Mouse (Mus musculus) hindbrain, embryonic 14.5 days (tissue): ENCODE data around the gene Adamts10. TPM values are rescaled to one million over a fixed set of nuclear protein-coding genes. Genes with fewer than 3 reads are reported as not detected.

ENCODE experiments used
- ATAC-seq: fragments of 200-750 bp; cut with Nextera tagmentation; 2 replicates; pipeline ENCODE4 v1.8.0; 2017; ENCODE audit warnings: moderate number of reproducible peaks, mild to moderate bottlenecking, moderate TSS enrichment, moderate library complexity; ENCODE audit not compliant: low FRiP score
- DNase-seq: peaks from one replicate; pipeline ENCODE4 v3.0.0-alpha.2; 2015; ENCODE audit warnings: low spot score
- H3K27ac ChIP-seq: fragments of 300-500 bp; sonication (generic); 2 replicates; pipeline ENCODE4 v1.5.1; 2014; ENCODE audit warnings: mild to moderate bottlenecking, moderate library complexity
- H3K27me3 ChIP-seq: fragments of 300-500 bp; sonication (generic); 2 replicates; pipeline ENCODE4 v1.6.1; 2014; ENCODE audit warnings: mild to moderate bottlenecking, low read length, mixed read lengths; ENCODE audit not compliant: control insufficient read depth, insufficient read depth
- H3K36me3 ChIP-seq: fragments of 300-500 bp; sonication (generic); replicated peaks from 2 replicates; pipeline ENCODE4 v1.6.1; 2014; ENCODE audit not compliant: control insufficient read depth, insufficient read depth
- H3K4me1 ChIP-seq: fragments of 300-500 bp; sonication (generic); replicated peaks from 2 replicates; pipeline ENCODE4 v1.6.1; 2014; ENCODE audit warnings: antibody characterized with exemption, low read length, mixed read lengths; ENCODE audit not compliant: control insufficient read depth, insufficient read depth
- H3K4me2 ChIP-seq: fragments of 300-500 bp; sonication (generic); replicated peaks from 2 replicates; pipeline ENCODE4 v1.6.1; 2014; ENCODE audit warnings: mild to moderate bottlenecking, moderate library complexity
- H3K4me3 ChIP-seq: fragments of 300-500 bp; sonication (generic); replicated peaks from 2 replicates; pipeline ENCODE4 v1.5.1; 2014; ENCODE audit warnings: mild to moderate bottlenecking, low read length
- H3K9ac ChIP-seq: fragments of 300-500 bp; sonication (generic); 2 replicates; pipeline ENCODE4 v1.6.1; 2014
- H3K9me3 ChIP-seq: fragments of 300-500 bp; sonication (generic); 2 replicates; pipeline ENCODE4 v1.6.1; 2016; ENCODE audit warnings: low read length; ENCODE audit not compliant: control insufficient read depth
- WGBS: fragments of 180-500 bp; shearing (Covaris S2); extraction: QIAGEN DNeasy Blood & Tissue Kit; methylation state at CpG from one replicate; pipeline ENCODE4 v1.1.7; 2014; 5-methylcytosine and 5-hydroxymethylcytosine counted together
- polyA plus RNA-seq: library from polyadenylated mRNA; unstranded; fragments of >200 nt; fragmentation: Nextera tagmentation; extraction: Ambion mirVana; gene quantifications from 2 replicates; pipeline ENCODE4 v1.2.1, GENCODE M21; 2014

Gene Adamts10
- polyA plus RNA-seq, 1 experiment from 2014 or later: 59.0 TPM

DNA sequence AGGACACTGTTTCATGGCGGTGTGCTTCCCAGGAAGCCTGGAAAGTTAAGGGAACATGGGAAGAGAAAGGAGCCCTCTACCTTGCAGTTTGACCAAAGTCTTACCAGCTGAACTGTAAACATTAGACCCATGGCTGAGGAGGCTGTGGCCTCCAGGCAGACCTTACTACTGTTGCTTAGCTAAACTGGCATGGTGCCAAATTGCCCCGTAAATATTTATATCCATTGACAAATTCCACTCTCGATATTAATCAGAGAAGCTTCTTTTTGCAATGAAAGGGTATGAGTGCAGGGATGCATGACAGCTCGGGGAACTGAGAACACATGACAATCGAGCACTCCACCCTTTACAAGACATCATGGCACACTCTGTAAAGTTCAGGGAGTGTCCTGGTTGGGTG is 13.8 kb upstream of the Adamts10 start:
- ATAC-seq (no peak), DNase-seq (no peak)
- Histone ChIP-seq H3K9ac (no peak overlapping the region), H3K27me3 (no peaks in the 10 kb centered on the region), H3K4me1 (no peaks in the 10 kb centered on the region), H3K27ac (no peak overlapping the region), H3K4me3 (no peak overlapping the region), H3K9me3 (no peaks in the 10 kb centered on the region), H3K36me3 (no peaks in the 10 kb centered on the region), H3K4me2 (no peak overlapping the region)
- WGBS: 74% methylated on average over 5 of the region's 5 CpGs

- Histone ChIP-seq H3K9ac (no peak overlapping the region), H3K9me3 (no peaks in the 10 kb centered on the region), H3K36me3 (no peaks in the 10 kb centered on the region), H3K27ac (no peak overlapping the region), H3K4me2 (no peak overlapping the region), H3K27me3 (no peaks in the 10 kb centered on the region), H3K4me3 (no peak overlapping the region), H3K4me1 (no peaks in the 10 kb centered on the region)
- 12% methylated on average over 2 of the region's 2 CpGs for WGBS
- DNase-seq: no peak
- no peak for ATAC-seq
Observed at GRCm38 (mm10) chr17:33512441-33513415, 11.3 kb upstream of the Adamts10 start.

GRCm38 (mm10) chr17:33513874-33514273 is 10.1 kb upstream of the Adamts10 start:
- ATAC-seq (no peak), DNase-seq (no peak)
- no peaks in the 10 kb centered on the region for H3K36me3 ChIP-seq
- no peak overlapping the region for H3K9ac ChIP-seq
- H3K4me3 ChIP-seq: no peak overlapping the region
- WGBS: 90% methylated on average over 5 of the region's 5 CpGs
- no peak overlapping the region for H3K27ac ChIP-seq
- H3K4me2 ChIP-seq: no peak overlapping the region
- no peaks in the 10 kb centered on the region for H3K4me1 ChIP-seq
- H3K9me3 ChIP-seq: no peaks in the 10 kb centered on the region
- no peaks in the 10 kb centered on the region for H3K27me3 ChIP-seq

DNA sequence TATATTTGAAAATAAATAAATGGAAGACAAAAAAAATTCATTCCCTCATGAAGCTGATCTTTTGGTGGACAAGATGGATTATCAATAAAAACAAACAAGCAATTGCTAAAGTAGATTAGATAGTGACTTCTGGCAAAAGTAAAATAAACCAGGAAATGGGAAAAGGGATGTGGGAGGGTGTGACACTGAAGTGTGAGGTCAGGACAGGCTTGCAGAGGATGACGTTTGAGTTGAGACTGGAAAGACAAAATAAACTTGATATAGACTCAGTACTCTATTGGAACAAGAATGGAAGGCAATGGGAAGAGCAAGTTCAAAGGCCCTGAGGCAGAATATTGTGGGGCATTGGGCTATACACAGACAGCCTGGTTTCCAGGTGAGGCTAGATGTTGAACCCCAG is 3.6 kb upstream of the Adamts10 start:
- Histone ChIP-seq H3K27me3 (no peaks in the 10 kb centered on the region), H3K9me3 (no peaks in the 10 kb centered on the region), H3K4me3 (no peak overlapping the region), H3K9ac (no peak overlapping the region), H3K27ac (no peak overlapping the region), H3K4me2 (no peak overlapping the region), H3K36me3 (no peaks in the 10 kb centered on the region), H3K4me1 (peaks cover 11% of the 10 kb centered on the region)
- no peak for ATAC-seq
- DNase-seq: no peak
- WGBS: 60% methylated on average over 1 of the region's 1 CpGs

GRCm38 (mm10) chr17:33523431-33523917 is 530 bp upstream of the Adamts10 start:
- H3K27ac ChIP-seq: peak overlapping the region; percentile 64; the same call in 1 of the 2 replicates

DNA sequence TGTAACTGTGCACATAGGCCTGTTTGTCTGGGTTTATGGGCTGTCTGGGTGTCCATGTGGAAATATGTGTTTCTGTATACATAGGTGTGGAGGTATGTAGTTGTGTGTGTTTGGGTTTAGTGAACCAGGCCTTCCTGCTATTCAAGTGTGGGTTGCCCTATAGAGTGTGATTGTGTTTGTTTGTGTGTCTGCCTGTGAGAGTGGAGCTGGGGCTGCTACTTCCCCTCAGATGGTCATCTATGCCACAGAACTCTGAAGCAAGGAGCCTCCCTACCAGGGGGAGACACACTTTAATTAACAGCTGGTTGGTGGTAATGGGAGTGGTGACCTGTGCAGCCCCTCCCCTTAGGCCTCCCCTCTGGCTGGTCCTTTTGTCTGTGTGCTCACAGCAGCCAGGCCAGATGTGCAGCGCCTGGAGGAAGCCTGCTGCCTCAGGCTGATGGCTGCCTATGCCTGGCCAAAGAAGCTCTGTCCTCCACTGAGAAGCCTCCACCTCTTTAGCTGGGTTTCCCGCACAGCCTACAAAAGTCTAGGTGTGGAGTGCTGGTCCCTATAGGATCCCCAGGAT is 886 bp downstream of the Adamts10 start:
- WGBS: 4% methylated on average over 2 of the region's 2 CpGs
- no peak for DNase-seq
- Histone ChIP-seq H3K4me1 (peaks cover 16% of the 10 kb centered on the region), H3K4me3 (peak overlapping the region; percentile 69), H3K36me3 (peaks cover 17% of the 10 kb centered on the region), H3K9me3 (no peaks in the 10 kb centered on the region), H3K27me3 (no peaks in the 10 kb centered on the region), H3K4me2 (peak overlapping the region; percentile 66), H3K9ac (peak overlapping the region; percentile 76), H3K27ac (peak overlapping the region; percentile 64)
- ATAC-seq: 0 out of 2 replicates have a peak, but pooled peaks have one; percentile 21

More at GRCm38 (mm10) chr17:33523431-33523917, 530 bp upstream of the Adamts10 start:
- H3K36me3 ChIP-seq: 0 out of 2 replicates have a peak, but pooled peaks cover 4% of the 10 kb centered on the region
- DNase-seq (peak; percentile 28), ATAC-seq (peak; percentile 57)
- peak overlapping the region; percentile 76 for H3K9ac ChIP-seq
- H3K4me1 ChIP-seq: peaks cover 16% of the 10 kb centered on the region
- H3K4me3 ChIP-seq: peak overlapping the region; percentile 69
- H3K27me3 ChIP-seq: no peaks in the 10 kb centered on the region
- 6% methylated on average over 11 of the region's 13 CpGs for WGBS
- peak overlapping the region; percentile 66 for H3K4me2 ChIP-seq
- H3K9me3 ChIP-seq: no peaks in the 10 kb centered on the region

DNA sequence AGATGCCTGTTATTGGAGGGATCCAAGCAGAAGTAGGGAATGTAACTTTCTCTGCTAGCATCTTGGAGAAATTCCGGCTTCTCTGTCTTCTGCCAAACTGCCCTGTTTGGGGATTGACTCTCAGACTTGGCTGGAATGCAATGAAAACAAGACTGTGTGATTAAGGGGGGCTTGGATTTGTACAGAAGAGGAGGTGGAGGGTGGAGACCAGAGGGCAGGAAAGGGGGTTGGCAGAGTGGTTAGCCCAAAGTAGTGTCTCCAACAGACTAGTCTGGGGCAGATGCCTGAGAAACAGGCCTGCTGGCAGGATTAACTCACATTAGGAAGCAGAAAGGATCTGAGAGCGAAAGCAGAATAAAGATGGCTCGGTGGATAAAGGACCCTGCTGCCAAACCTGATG is 2.5 kb downstream of the Adamts10 start:
- Histone ChIP-seq H3K27me3 (no peaks in the 10 kb centered on the region), H3K27ac (no peak overlapping the region), H3K4me1 (peaks cover 16% of the 10 kb centered on the region), H3K4me3 (no peak overlapping the region), H3K9ac (no peak overlapping the region), H3K36me3 (peaks cover 33% of the 10 kb centered on the region), H3K4me2 (no peak overlapping the region), H3K9me3 (no peaks in the 10 kb centered on the region)
- DNase-seq: no peak
- ATAC-seq: no peak
- 77% methylated on average over 3 of the region's 3 CpGs for WGBS

GRCm38 (mm10) chr17:33539106-33539675 is 15.2 kb downstream of the Adamts10 start:
- Histone ChIP-seq H3K27ac (no peak overlapping the region), H3K4me2 (no peak overlapping the region), H3K36me3 (peaks cover 65% of the 10 kb centered on the region), H3K9ac (no peak overlapping the region), H3K27me3 (no peaks in the 10 kb centered on the region), H3K9me3 (no peaks in the 10 kb centered on the region), H3K4me1 (no peaks in the 10 kb centered on the region), H3K4me3 (no peak overlapping the region)
- 91% methylated on average over 3 of the region's 3 CpGs for WGBS
- peak; percentile 64 for DNase-seq
- ATAC-seq: 0 out of 2 replicates have a peak, but pooled peaks have one; percentile 40

DNA sequence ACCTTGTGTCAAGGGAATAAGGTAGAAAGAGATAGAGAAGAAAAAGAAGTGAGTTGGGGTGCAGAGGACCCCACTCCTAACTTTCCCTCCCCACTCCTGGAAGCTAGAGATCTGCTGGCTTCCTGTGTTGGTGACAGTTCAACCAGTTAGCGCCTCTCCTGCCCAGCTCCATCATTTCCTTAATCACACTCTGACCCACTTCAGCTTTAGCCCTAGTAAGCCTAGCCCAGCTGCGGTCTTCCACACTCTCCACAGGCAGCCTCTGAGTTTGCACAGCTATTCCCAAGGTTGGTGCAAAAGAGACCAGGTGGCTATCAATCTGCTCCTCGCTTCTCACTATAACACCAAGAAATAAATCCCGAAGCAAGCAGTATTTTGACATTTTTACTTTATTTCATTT is 15.9 kb downstream of the Adamts10 start:
- Histone ChIP-seq H3K27ac (no peak overlapping the region), H3K4me3 (no peak overlapping the region), H3K4me1 (no peaks in the 10 kb centered on the region), H3K9me3 (no peaks in the 10 kb centered on the region), H3K27me3 (no peaks in the 10 kb centered on the region), H3K4me2 (no peak overlapping the region), H3K36me3 (peaks cover 67% of the 10 kb centered on the region), H3K9ac (no peak overlapping the region)
- DNase-seq: no peak
- ATAC-seq: no peak
- WGBS: 97% methylated on average over 4 of the region's 4 CpGs
